Mouse (Mus musculus): ENCODE measurements around the gene Csf2rb2.

DNA sequence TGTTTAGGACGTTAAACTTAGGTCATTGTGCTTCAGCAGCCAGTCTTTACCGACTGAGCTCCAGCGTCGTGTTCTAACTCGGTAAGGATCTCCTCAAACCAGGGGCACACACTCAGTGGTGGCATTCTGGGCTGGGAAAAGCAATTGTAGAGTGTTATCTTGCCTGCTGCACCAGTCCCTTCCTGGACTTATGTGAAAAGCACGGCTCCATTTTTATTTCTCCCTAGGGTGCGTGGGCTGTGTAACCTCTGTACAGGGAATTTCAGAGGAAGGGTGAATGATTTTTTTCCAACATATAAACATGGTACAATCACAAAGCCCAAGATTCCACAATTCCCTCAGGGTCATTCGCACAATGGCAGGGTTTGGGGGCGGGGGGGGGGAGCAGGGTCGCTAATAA lies 38.1 kb downstream of the Csf2rb2 start:
- no peak for TF ChIP-seq POLR2A (IDR thresholded peaks at IDR 0.05; ENCODE audit: extremely low read depth, insufficient read depth, low read length)
- no peak for TF ChIP-seq CTCF (IDR thresholded peaks at IDR 0.05; ENCODE audit: low read depth, low read length)
